Mouse (Mus musculus) E14TG2a.4 (cell line): Measurements from ENCODE around the gene Tex35.

ENCODE experiments used
- CTCF ChIP-seq: conservative IDR thresholded peaks from 2 replicates; pipeline ENCODE4 v1.5.1; 2014; ENCODE audit warnings: low read length
- NANOG ChIP-seq: IDR thresholded peaks from 2 replicates; pipeline ENCODE4 v1.6.1; 2014; ENCODE audit warnings: borderline replicate concordance, low read length, mixed read lengths
- POU5F1 ChIP-seq: IDR thresholded peaks from 2 replicates; pipeline ENCODE4 v1.6.1; 2014; ENCODE audit warnings: low read length, borderline replicate concordance

DNA sequence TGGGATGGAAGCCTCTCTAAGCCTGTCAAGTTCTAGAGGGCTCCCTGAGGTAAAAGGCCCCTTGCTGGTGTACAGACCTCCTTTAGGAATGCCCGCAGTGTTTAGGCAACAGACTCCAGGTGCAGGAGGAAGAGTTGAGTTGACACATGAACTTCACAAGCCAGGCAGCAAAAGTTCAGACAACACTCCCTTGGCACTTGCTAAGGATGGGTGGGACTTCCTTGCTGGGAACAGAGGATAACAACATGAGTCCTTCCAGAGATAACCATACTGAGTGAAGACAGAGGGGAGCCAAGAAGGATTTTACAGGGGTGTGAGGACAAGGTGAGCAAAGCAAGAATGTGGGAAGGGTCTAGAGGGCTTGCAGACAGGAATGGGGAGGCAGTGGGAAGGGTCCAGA, 15.9 kb downstream of the Tex35 start:
- no peak for TF ChIP-seq CTCF
- no peak for TF ChIP-seq POU5F1
- no peak for TF ChIP-seq NANOG
